Mouse (Mus musculus) cerebellum, adult 11 months (tissue): Measurements from ENCODE around the gene Dclk1.
A peak's percentile ranks its signal among the peaks of the same experiment; 100 is the strongest.

ENCODE experiments used
- DNase-seq: peaks from one replicate; pipeline ENCODE4 v3.0.0; 2022

The Dclk1 gene

DNA sequence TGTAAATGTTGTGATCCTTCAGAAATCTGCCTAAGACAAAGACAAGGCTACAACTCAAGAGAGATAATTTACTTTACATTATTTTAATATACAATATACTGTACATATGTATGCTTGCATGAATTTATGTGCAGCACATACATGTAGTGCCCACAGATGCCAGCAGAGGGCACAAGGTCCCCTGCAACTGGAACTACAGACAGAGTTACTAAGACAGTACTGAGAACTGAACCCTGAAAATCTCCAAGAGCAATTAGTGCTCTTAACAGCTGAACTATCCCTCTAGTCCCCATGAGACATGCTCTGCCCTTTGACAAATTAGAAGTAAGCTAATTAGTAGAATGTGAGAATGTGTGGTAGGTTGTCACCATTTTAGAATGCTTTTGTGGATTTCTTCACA, 169.4 kb downstream of the Dclk1 start:
- no peak for DNase-seq

DNA sequence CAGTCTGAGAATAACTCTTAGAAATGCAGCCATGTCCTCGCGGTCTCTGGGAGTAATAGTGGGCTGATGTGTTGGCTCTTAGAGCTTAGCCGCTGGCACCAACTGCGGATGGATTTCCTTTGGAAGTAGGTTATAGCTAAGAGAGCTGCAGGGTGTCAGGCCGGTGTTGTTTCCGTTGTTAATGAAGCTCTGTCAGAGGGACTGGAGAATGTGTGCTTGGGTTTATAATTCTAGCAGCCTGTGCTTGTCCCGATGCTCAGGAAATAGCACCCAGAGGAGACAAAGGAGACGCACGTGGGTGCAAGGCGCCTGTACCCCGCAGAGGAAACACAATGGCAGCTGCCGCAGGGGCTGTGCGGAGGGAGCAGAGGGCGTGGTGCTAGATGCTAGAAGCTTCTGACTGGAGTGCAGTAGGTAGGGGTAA, 173.4 kb downstream of the Dclk1 start:
- peak; percentile 19 for DNase-seq

- DNase-seq, result no peak
Observed at GRCm38 (mm10) chr3:55418845-55419244, 176.7 kb downstream of the Dclk1 start.

GRCm38 (mm10) chr3:55419334-55419733, 177.2 kb downstream of the Dclk1 start:
- no peak for DNase-seq

- DNase-seq, result no peak
Observed at GRCm38 (mm10) chr3:55420436-55421083, 178.4 kb downstream of the Dclk1 start.

DNA sequence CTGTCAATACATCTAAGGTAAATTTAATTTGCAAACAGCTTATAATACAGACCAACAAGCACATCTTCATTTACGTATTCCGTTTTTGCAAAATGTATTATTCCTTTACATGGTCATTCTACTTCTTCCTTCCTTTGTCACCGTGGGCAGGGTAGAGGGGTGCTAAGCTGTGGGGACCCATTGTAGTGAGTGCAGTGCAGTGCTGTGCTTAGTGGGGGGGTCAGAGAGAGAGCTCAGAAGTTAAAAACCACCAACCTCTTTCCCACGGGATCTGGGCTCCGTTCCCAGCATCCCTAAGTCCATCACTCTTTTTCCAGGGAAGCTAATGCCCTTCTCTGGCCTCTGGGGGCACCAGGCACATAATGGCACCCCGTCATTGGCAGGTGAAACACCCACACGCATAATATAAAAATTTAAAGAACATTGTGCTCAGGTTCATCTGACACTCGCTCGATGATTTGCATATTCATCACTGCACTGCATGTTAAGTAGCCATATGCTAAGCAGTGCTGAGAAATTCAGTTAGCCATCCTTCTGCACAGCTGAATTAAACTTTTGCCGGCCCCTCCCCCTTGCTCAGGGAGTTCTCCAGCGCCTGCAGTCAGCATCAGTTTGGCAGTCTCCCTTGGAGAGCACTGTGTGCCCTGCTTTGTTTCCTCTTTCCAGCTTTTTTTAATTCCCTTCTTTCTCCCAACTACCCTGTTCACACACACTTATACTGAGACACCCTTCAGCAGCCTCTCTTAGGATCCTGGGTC, 181.7 kb downstream of the Dclk1 start:
- DNase-seq, result no peak

- DNase-seq, result no peak
Observed at GRCm38 (mm10) chr3:55430022-55430549, 187.9 kb downstream of the Dclk1 start.

DNA sequence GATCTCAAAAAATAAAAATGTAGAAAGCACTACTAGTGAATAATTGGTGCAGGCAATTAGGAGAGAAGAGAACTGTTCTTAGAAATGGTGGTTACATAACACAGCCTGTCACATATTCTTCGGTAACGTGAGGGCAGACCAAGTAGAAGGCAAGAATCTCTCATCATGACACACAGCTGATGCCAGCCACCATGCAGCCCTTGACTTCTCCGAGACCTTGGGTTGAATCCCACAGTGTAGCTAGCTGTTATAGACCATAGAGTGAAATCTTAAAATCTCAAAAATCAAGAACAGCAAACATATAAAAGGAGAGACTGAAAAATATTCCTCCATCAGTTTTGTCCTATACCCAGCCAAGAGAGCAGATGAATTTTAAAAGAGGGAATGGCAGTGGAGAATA, 189.1 kb downstream of the Dclk1 start:
- DNase-seq, result no peak

GRCm38 (mm10) chr3:55434276-55434675, 192.1 kb downstream of the Dclk1 start:
- DNase-seq, result no peak

DNA sequence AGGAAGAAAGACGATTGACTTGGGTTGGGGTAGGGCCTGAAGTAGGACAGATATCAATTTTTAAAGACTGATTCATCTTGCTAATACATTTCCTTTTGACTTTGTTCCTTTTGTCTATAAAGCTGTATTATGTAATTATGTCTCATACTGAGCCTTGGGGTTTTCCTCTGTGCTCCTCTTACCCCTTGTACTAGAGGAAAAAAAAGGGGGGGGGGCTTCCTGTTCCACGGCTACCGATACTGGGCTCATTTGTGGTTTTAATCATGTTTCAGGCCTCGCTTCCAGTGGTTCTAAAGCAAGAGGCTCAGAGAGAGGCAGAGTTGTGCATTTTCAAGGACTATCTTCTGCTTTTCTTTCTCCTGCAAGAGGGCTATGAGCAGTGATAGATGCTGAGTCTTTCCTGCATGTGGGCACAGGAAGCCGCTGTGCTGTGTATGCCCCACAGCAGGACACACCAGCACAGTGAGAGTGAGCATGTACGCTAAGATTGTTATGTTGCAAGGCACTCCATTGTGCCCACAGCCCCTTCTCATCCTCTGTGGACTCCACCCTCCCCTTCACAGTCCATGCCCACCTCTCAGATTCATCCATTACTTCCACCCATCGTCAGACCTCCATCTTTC, 196.8 kb downstream of the Dclk1 start:
- no peak for DNase-seq

- peak; percentile 54 for DNase-seq
Observed at GRCm38 (mm10) chr3:55440342-55440741, 198.2 kb downstream of the Dclk1 start.

GRCm38 (mm10) chr3:55442012-55442645, 200.0 kb downstream of the Dclk1 start:
- DNase-seq, result no peak

DNA sequence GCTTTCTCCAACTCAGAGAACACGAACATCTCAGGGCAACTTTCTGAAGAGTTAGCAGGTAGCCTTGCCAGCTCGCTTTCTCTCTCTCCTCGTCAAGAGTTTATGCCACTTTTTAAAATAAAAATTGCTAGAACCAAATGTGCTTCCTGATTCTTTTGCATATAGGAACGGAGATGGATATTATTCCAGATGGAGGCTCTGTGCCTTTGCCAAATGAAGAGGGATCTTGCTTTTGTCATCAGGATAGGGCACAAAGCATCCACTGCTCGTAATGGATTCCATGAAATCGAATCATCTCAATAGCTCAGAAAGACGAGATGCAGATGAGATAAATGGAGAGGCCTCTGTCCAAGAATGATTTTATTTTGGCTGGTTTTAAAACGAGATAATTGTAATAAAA, 201.1 kb downstream of the Dclk1 start:
- no peak for DNase-seq

DNA sequence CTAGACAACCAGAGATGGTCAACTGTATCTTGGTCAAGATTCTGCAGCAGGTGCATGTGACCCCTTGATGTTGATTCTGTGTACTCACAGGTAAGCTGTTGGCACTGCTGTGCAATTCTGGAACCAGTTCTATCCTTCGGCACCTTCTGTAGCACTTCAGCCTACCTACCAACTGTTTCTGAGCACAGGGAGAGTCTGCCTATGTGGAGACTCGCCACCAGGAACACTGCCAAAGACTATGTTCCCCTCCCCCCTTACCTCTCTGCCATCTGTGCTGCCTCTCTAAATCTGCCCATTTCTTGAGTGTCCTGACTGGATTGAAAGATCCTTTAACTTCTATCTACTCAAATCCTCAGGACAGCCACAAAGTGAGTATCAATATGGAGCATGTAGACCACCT, 201.6 kb downstream of the Dclk1 start:
- peak; percentile 72 for DNase-seq

DNA sequence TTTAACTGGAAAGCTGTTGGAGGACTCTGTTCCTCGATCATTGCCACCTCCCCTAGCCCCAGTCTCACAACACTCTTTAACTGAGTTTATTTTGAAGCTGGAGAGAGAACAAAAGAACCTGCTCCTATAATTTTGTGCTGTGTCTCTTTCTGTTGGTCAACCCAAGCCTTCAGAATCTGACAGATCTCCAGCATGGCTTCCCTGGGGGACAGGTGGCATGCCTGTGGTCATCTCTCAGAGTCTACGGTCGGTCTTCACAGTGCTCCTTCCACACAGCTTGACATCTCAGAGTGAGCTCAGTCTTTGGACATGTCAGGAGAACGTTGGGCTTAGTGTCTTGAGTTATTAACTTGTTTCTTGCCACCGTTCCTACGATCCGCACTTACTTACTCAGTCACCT, 204.5 kb downstream of the Dclk1 start:
- DNase-seq, result no peak

GRCm38 (mm10) chr3:55447486-55448460, 205.6 kb downstream of the Dclk1 start:
- DNase-seq, result peak; percentile 67

DNA sequence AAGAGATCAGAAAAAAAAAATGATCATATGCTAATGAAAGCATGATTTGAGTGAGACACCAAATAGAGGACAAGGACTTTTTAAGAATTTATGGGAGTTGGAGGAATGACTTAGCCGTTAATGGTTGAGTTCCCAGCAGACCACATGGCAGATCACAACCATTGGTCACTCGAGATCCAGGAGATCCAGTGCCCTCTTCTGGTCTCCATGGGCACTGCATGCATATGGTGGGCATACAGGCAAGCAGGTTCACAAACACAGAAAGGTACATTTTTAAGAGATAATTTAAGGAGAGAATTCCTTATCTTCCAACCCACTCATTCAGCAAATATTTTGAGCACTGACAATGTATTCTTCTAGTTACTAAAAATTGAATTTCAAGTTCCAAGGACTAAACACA, 207.0 kb downstream of the Dclk1 start:
- DNase-seq, result no peak

DNA sequence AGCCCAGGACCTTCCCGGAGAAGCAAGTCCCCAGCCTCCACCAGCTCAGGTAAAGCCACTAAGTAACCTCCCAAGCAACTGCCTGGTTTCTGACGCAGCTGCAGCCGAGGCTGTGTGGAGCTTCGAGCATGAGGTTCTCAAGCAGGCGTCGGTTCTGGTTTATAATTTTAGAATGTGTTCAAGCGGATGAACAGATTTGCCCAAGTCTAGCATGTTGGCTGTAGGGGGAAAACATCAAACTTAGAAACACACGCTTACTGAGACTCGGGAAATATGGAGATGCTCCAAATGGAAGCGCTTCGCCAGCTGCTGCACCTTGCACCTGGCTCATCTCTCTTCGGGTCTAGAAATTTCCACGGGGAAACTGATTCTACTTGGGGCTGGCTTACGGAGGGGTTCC, 208.9 kb downstream of the Dclk1 start:
- no peak for DNase-seq

GRCm38 (mm10) chr3:55451877-55452276, 209.7 kb downstream of the Dclk1 start:
- DNase-seq, result no peak

- DNase-seq, result no peak
Observed at GRCm38 (mm10) chr3:55452464-55452863, 210.3 kb downstream of the Dclk1 start.

DNA sequence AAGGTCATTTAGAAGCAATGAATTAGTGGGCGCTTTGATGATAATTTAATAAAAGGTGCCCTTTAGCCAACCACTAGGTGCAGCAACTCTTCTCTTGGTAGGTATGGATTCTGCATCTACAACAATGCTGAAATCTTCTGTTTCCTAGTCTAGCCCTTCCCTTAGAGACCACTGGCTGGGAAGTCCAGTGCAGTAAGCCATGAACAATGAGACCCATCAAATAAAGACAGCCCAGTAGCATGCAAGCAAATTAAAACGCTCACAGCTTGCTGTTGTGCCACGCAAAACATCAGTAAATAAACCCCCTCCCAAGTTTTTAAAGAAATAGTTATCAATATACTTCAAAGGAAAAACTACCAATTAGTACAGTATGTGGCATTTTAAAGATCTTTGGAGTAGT, 218.9 kb downstream of the Dclk1 start:
- no peak for DNase-seq
